Comparison of ENCODE assay signal across 20 mouse cellular contexts in genomic region chr11:70030651-70031320, GRCm38 (mm10). TPM values are rescaled to one million over a fixed set of nuclear protein-coding genes. Genes with fewer than 3 reads are reported as not detected.
DNase-seq lines count a peak whose midpoint lies in the region; ATAC-seq and TF ChIP-seq lines count a peak whose summit lies in the region.
"Had no signal": no experiment of that assay in that cellular context is flagged by ENCODE, and none has a peak within 500 bp of the region (broad histone marks: within the 10 kb centered on the region; RNA-seq: fewer than 3 reads in every experiment).

No protein-coding gene starts in this region.

- peak overlapping the region; percentile 27; the same call in 1 of the 2 replicates for H3K4me3 ChIP-seq in neural tube, embryonic 11.5 days (ENCODE audit: low read depth, low read length)
- no peak overlapping the region; the same call in 1 of the 2 replicates for H3K4me3 ChIP-seq in hindbrain, embryonic 14.5 days (replicated peaks; ENCODE audit: low read length)
- peak overlapping the region; percentile 36 for H3K4me3 ChIP-seq in midbrain, embryonic 14.5 days (replicated peaks; ENCODE audit: low read depth, low read length)
- no peak overlapping the region for H3K4me3 ChIP-seq in lung, adult 2 months (replicated peaks; ENCODE audit: extremely low read depth, low read depth, low read length)
- H3K4me3 ChIP-seq: gastrocnemius, adult 2 months; lung, embryonic 15.5 days; myocyte; stomach, embryonic 15.5 days had no signal

- no peaks in the 10 kb centered on the region for H3K27me3 ChIP-seq in neural tube, embryonic 11.5 days (ENCODE audit: control insufficient read depth, insufficient read depth, low read length)
- H3K27me3 ChIP-seq in hindbrain, embryonic 14.5 days (ENCODE audit: control insufficient read depth, insufficient read depth, low read length) = no peaks in the 10 kb centered on the region
- no peaks in the 10 kb centered on the region for H3K27me3 ChIP-seq in midbrain, embryonic 14.5 days (ENCODE audit: control insufficient read depth, insufficient read depth, low read length)
- H3K27me3 ChIP-seq: kidney, embryonic 15.5 days; lung, embryonic 15.5 days; stomach, embryonic 15.5 days had no signal

- peaks cover 8% of the 10 kb centered on the region for H3K36me3 ChIP-seq in neural tube, embryonic 11.5 days (ENCODE audit: control insufficient read depth, insufficient read depth, low read length)
- peaks cover 48% of the 10 kb centered on the region for H3K36me3 ChIP-seq in hindbrain, embryonic 14.5 days (replicated peaks; ENCODE audit: control insufficient read depth, insufficient read depth)
- peaks cover 46% of the 10 kb centered on the region for H3K36me3 ChIP-seq in midbrain, embryonic 14.5 days (ENCODE audit: control insufficient read depth, insufficient read depth, low read length)

- peak overlapping the region; percentile 35; the same call in 1 of the 2 replicates for H3K9ac ChIP-seq in neural tube, embryonic 11.5 days (ENCODE audit: low read length)
- H3K9ac ChIP-seq in hindbrain, embryonic 14.5 days = peak overlapping the region; percentile 59; the same call in 1 of the 2 replicates
- peak overlapping the region; percentile 44; the same call in 1 of the 2 replicates for H3K9ac ChIP-seq in midbrain, embryonic 14.5 days (replicated peaks; ENCODE audit: low read length)
- H3K9ac ChIP-seq: kidney, embryonic 15.5 days; lung, embryonic 15.5 days; stomach, embryonic 15.5 days had no signal

- no peaks in the 10 kb centered on the region for H3K9me3 ChIP-seq in neural tube, embryonic 11.5 days (ENCODE audit: control insufficient read depth, low read length)
- no peaks in the 10 kb centered on the region for H3K9me3 ChIP-seq in hindbrain, embryonic 14.5 days (ENCODE audit: control insufficient read depth, low read length)
- no peaks in the 10 kb centered on the region for H3K9me3 ChIP-seq in midbrain, embryonic 14.5 days (ENCODE audit: control insufficient read depth, low read length)
- H3K9me3 ChIP-seq: kidney, embryonic 15.5 days; lung, embryonic 15.5 days; stomach, embryonic 15.5 days had no signal

- WGBS in neural tube, embryonic 11.5 days = 94% methylated on average over 28 of the region's 28 CpGs
- 86% methylated on average over 28 of the region's 28 CpGs for WGBS in hindbrain, embryonic 14.5 days
- WGBS in midbrain, embryonic 14.5 days = 90% methylated on average over 28 of the region's 28 CpGs
- 93% methylated on average over 28 of the region's 28 CpGs for WGBS in lung, adult 2 months

- TF ChIP-seq POLR2A in lung, adult 2 months (IDR thresholded peaks at IDR 0.05; ENCODE audit: borderline replicate concordance, extremely low read depth, low read depth, low read length) = no peak

- no peak for ATAC-seq in neural tube, embryonic 11.5 days (ENCODE audit: insufficient read depth, low FRiP score, low TSS enrichment)
- ATAC-seq in hindbrain, embryonic 14.5 days (ENCODE audit: low FRiP score) = no peak
- no peak for ATAC-seq in midbrain, embryonic 14.5 days (ENCODE audit: low FRiP score, low TSS enrichment)
- ATAC-seq in megakaryocyte progenitor cell, adult 5-6 weeks (replicated peaks; ENCODE audit: poor library complexity) = no peak
- ATAC-seq: activated CD4-positive, CD25-positive, alpha-beta regulatory T cell, adult 4 months had no signal

- H3K4me2 ChIP-seq in neural tube, embryonic 11.5 days (ENCODE audit: low read depth) = peak overlapping the region; percentile 62; the same call in 1 of the 2 replicates
- H3K4me2 ChIP-seq in hindbrain, embryonic 14.5 days (replicated peaks) = peak overlapping the region; percentile 62
- H3K4me2 ChIP-seq in midbrain, embryonic 14.5 days (ENCODE audit: low read length) = peak overlapping the region; percentile 72
- H3K4me2 ChIP-seq: liver, embryonic 11.5 days had no signal

- H3K27ac ChIP-seq in neural tube, embryonic 11.5 days (ENCODE audit: low read depth, low read length) = peak overlapping the region; percentile 77
- H3K27ac ChIP-seq in hindbrain, embryonic 14.5 days = peak overlapping the region; percentile 93
- H3K27ac ChIP-seq in midbrain, embryonic 14.5 days (replicated peaks; ENCODE audit: low read depth, low read length) = peak overlapping the region; percentile 96
- H3K27ac ChIP-seq: gastrocnemius, adult 2 months; kidney, embryonic 15.5 days; lung, embryonic 15.5 days had no signal

- no peak for DNase-seq in neural tube, embryonic 11.5 days (ENCODE audit: low spot score)
- DNase-seq in neural tube, embryonic 10.5 days (ENCODE audit: extremely low spot score, low spot score) = no peak
- DNase-seq in hindbrain, embryonic 14.5 days (ENCODE audit: low spot score) = no peak
- DNase-seq in midbrain, embryonic 14.5 days = no peak
- no peak for DNase-seq in left cerebral cortex, adult 9 months (ENCODE audit: low spot score in 2 of 2)
- DNase-seq in right cerebral cortex, postnatal 25 days = no peak
- DNase-seq in lung, adult 2 months = no peak
- DNase-seq: cerebellum, postnatal 25 days; gastrocnemius, adult 2 months; heart, adult 18-20 months; thymus, postnatal 36 days had no signal

- TF ChIP-seq CTCF in lung, adult 2 months (IDR thresholded peaks at IDR 0.05; ENCODE audit: insufficient read depth, low read length) = no peak

- H3K4me1 ChIP-seq in neural tube, embryonic 11.5 days (ENCODE audit: control insufficient read depth, insufficient read depth, low read length) = peaks cover 38% of the 10 kb centered on the region
- peaks cover 43% of the 10 kb centered on the region for H3K4me1 ChIP-seq in hindbrain, embryonic 14.5 days (replicated peaks; ENCODE audit: control insufficient read depth, insufficient read depth, low read length)
- peaks cover 42% of the 10 kb centered on the region for H3K4me1 ChIP-seq in midbrain, embryonic 14.5 days (ENCODE audit: control insufficient read depth, insufficient read depth, low read length)
- H3K4me1 ChIP-seq in lung, adult 2 months (ENCODE audit: control insufficient read depth, insufficient read depth, low read length) = peaks cover 9% of the 10 kb centered on the region; the same call in 1 of the 2 replicates

RNA-seq across cellular contexts. Expression of gene Dlg4, which starts 14.0 kb away (rescaled TPM):
- 14.6 and 15.0 TPM in 2 replicates for polyA plus RNA-seq in neural tube, embryonic 11.5 days (2014; fragmentation: Nextera tagmentation; extraction: Ambion mirVana)
- 25.6 and 26.6 TPM in 2 replicates for polyA plus RNA-seq in hindbrain, embryonic 14.5 days (2014; fragmentation: Nextera tagmentation; extraction: Ambion mirVana)
- 33.1 and 41.0 TPM in 2 replicates for polyA plus RNA-seq in midbrain, embryonic 14.5 days (2014; fragmentation: Nextera tagmentation; extraction: Ambion mirVana)
- 5.8 and 6.7 TPM in 2 replicates for total RNA-seq in megakaryocyte progenitor cell, adult 5-6 weeks (2015)
- 3.8 and 4.1 TPM in 2 replicates for total RNA-seq in megakaryocyte progenitor cell, adult 5-6 weeks (2017)
- 28.0 and 33.7 TPM in 2 replicates for polyA plus RNA-seq in lung, adult 2 months (2012; rRNA removed)

RNA-seq across cellular contexts. Expression of gene Acadvl, which starts 15.6 kb away (rescaled TPM):
- 49.3 and 54.1 TPM in 2 replicates for polyA plus RNA-seq in neural tube, embryonic 11.5 days (2014; fragmentation: Nextera tagmentation; extraction: Ambion mirVana)
- 49.9 and 56.1 TPM in 2 replicates for polyA plus RNA-seq in hindbrain, embryonic 14.5 days (2014; fragmentation: Nextera tagmentation; extraction: Ambion mirVana)
- 43.2 and 49.6 TPM in 2 replicates for polyA plus RNA-seq in midbrain, embryonic 14.5 days (2014; fragmentation: Nextera tagmentation; extraction: Ambion mirVana)
- total RNA-seq in megakaryocyte progenitor cell, adult 5-6 weeks (2015) = 28.7 and 45.7 TPM in 2 replicates
- 43.6 and 49.1 TPM in 2 replicates for total RNA-seq in megakaryocyte progenitor cell, adult 5-6 weeks (2017)
- 63.1 and 88.6 TPM in 2 replicates for polyA plus RNA-seq in lung, adult 2 months (2012; rRNA removed)

RNA-seq across cellular contexts. Expression of gene Asgr1, which starts 23.1 kb away (rescaled TPM):
- 0.41 TPM in 1 of 2 replicates, not detected in the other for polyA plus RNA-seq in neural tube, embryonic 11.5 days (2014; fragmentation: Nextera tagmentation; extraction: Ambion mirVana)
- 2.4 and 4.1 TPM in 2 replicates for polyA plus RNA-seq in hindbrain, embryonic 14.5 days (2014; fragmentation: Nextera tagmentation; extraction: Ambion mirVana)
- polyA plus RNA-seq in midbrain, embryonic 14.5 days (2014; fragmentation: Nextera tagmentation; extraction: Ambion mirVana) = 0.26 and 1.4 TPM in 2 replicates
- total RNA-seq in megakaryocyte progenitor cell, adult 5-6 weeks (2015) = not detected in 2 replicates
- total RNA-seq in megakaryocyte progenitor cell, adult 5-6 weeks (2017) = not detected in 2 replicates
- polyA plus RNA-seq in lung, adult 2 months (2012; rRNA removed) = 2.4 and 4.9 TPM in 2 replicates
- total RNA-seq: gastrocnemius, adult 2 months; heart, adult 18-20 months had no signal
- polyA plus RNA-seq: activated CD4-positive, CD25-positive, alpha-beta regulatory T cell, adult 4 months; heart, postnatal 0 days; inflammation-experienced regulatory T-cells, adult 6 months had no signal

RNA-seq across cellular contexts. Expression of gene Dvl2, which starts 30.4 kb away (rescaled TPM):
- polyA plus RNA-seq in neural tube, embryonic 11.5 days (2014; fragmentation: Nextera tagmentation; extraction: Ambion mirVana) = 35.8 and 39.0 TPM in 2 replicates
- polyA plus RNA-seq in hindbrain, embryonic 14.5 days (2014; fragmentation: Nextera tagmentation; extraction: Ambion mirVana) = 17.9 and 20.9 TPM in 2 replicates
- 22.9 and 23.0 TPM in 2 replicates for polyA plus RNA-seq in midbrain, embryonic 14.5 days (2014; fragmentation: Nextera tagmentation; extraction: Ambion mirVana)
- 9.5 and 9.8 TPM in 2 replicates for total RNA-seq in megakaryocyte progenitor cell, adult 5-6 weeks (2015)
- 9.5 and 14.7 TPM in 2 replicates for total RNA-seq in megakaryocyte progenitor cell, adult 5-6 weeks (2017)
- 16.7 and 20.8 TPM in 2 replicates for polyA plus RNA-seq in lung, adult 2 months (2012; rRNA removed)

RNA-seq across cellular contexts. Expression of gene Phf23, which starts 35.2 kb away (rescaled TPM):
- 54.4 and 57.6 TPM in 2 replicates for polyA plus RNA-seq in neural tube, embryonic 11.5 days (2014; fragmentation: Nextera tagmentation; extraction: Ambion mirVana)
- polyA plus RNA-seq in hindbrain, embryonic 14.5 days (2014; fragmentation: Nextera tagmentation; extraction: Ambion mirVana) = 38.0 and 38.4 TPM in 2 replicates
- polyA plus RNA-seq in midbrain, embryonic 14.5 days (2014; fragmentation: Nextera tagmentation; extraction: Ambion mirVana) = 41.3 and 48.9 TPM in 2 replicates
- 34.5 and 37.9 TPM in 2 replicates for total RNA-seq in megakaryocyte progenitor cell, adult 5-6 weeks (2015)
- total RNA-seq in megakaryocyte progenitor cell, adult 5-6 weeks (2017) = 31.7 and 40.0 TPM in 2 replicates
- polyA plus RNA-seq in lung, adult 2 months (2012; rRNA removed) = 15.0 and 22.9 TPM in 2 replicates

Comparison
In these comparisons a context has a peak if more than half of its experiments do, and no peak if none do; other contexts are left out.
1. H3K4me3 ChIP-seq: peak in neural tube, embryonic 11.5 days (single experiment) and midbrain, embryonic 14.5 days (single experiment); none in hindbrain, embryonic 14.5 days (single experiment) and lung, adult 2 months (single experiment).
2. Peak in every context shown above with its lines, with median percentiles within 50 percentile points of each other: H3K27ac ChIP-seq, H3K4me2 ChIP-seq and H3K9ac ChIP-seq.